Mouse (Mus musculus) liver, adult 2 months (tissue): ENCODE data around the gene Gm49383. TPM values are rescaled to one million over a fixed set of nuclear protein-coding genes. Genes with fewer than 3 reads are reported as not detected.

Experiments used
- DNase-seq: peaks from one replicate; pipeline ENCODE4 v3.0.0-alpha.2; 2011; ENCODE audit warnings: low read depth, low spot score; ENCODE audit errors: extremely low read depth
- H3K27ac ChIP-seq: fragments of 200-500 bp; replicated peaks from 2 replicates; pipeline ENCODE4 v1.5.1; 2012; ENCODE audit warnings: low read depth, mild to moderate bottlenecking, control low read depth, inconsistent platforms, low read length; ENCODE audit not compliant: insufficient read depth
- H3K27me3 ChIP-seq: fragments of 200-500 bp; 2 replicates; pipeline ENCODE4 v1.6.1; 2012; ENCODE audit warnings: mild to moderate bottlenecking, moderate library complexity, low read length, inconsistent platforms; ENCODE audit not compliant: control insufficient read depth, insufficient read depth
- H3K36me3 ChIP-seq: fragments of 200-500 bp; 2 replicates; pipeline ENCODE4 v1.6.1; 2012; ENCODE audit warnings: low read length, inconsistent platforms; ENCODE audit not compliant: control insufficient read depth, insufficient read depth
- H3K4me1 ChIP-seq: fragments of 200-500 bp; 2 replicates; pipeline ENCODE4 v1.6.1; 2011; ENCODE audit warnings: low read length; ENCODE audit not compliant: control insufficient read depth, insufficient read depth
- H3K4me3 ChIP-seq: fragments of 200-500 bp; 2 replicates; pipeline ENCODE4 v1.5.1; 2011; ENCODE audit warnings: low read depth, mild to moderate bottlenecking, control low read depth, low read length, moderate library complexity; ENCODE audit not compliant: insufficient read depth
- H3K79me2 ChIP-seq: fragments of 200-500 bp; 2 replicates; pipeline ENCODE4 v1.6.1; 2012; ENCODE audit warnings: inconsistent platforms, mild to moderate bottlenecking, low read length, moderate library complexity; ENCODE audit not compliant: control insufficient read depth, insufficient read depth
- H3K9ac ChIP-seq: fragments of 200-500 bp; 2 replicates; pipeline ENCODE4 v1.6.1; 2012; ENCODE audit warnings: low read depth, mild to moderate bottlenecking, control low read depth, inconsistent platforms, low read length
- CTCF ChIP-seq: fragments of 200-500 bp; IDR thresholded peaks from 2 replicates; pipeline ENCODE4 v1.5.1; 2011; ENCODE audit warnings: low read depth, low read length, control low read depth
- POLR2A ChIP-seq: fragments of 200-500 bp; IDR thresholded peaks from 2 replicates; pipeline ENCODE4 v1.6.1; 2011; ENCODE audit warnings: low read length, control low read depth; ENCODE audit not compliant: insufficient read depth; ENCODE audit errors: extremely low read depth
- WGBS: fragments of 180-500 bp; shearing (Covaris S2); methylation state at CpG from one replicate; pipeline ENCODE4 v1.1.7; 2018; 5-methylcytosine and 5-hydroxymethylcytosine counted together
- polyA plus RNA-seq: library from polyadenylated mRNA; depleted of rRNA; stranded (reverse); fragments of >200 nt; gene quantifications from 2 replicates; pipeline ENCODE4 v1.2.3, GENCODE M21; 2012
- total RNA-seq: library from RNA; depleted of rRNA; stranded (reverse); fragments of >200 nt; gene quantifications from 2 replicates; pipeline ENCODE4 v1.2.3, GENCODE M21; 2014

Gm49383 gene
- total and polyA plus RNA-seq, 2 experiments: 1.8 to 2.4 TPM

- peaks cover 20% of the 10 kb centered on the region for H3K36me3 ChIP-seq
- no peaks in the 10 kb centered on the region for H3K79me2 ChIP-seq
- H3K9ac ChIP-seq: no peak overlapping the region
- TF ChIP-seq POLR2A (no peak), CTCF (no peak)
- no peak overlapping the region for H3K27ac ChIP-seq
- WGBS: 91% methylated on average over 2 of the region's 2 CpGs
- 0 out of 2 replicates have a peak, but pooled peaks cover 4% of the 10 kb centered on the region for H3K4me1 ChIP-seq
- no peak overlapping the region for H3K4me3 ChIP-seq
- H3K27me3 ChIP-seq: no peaks in the 10 kb centered on the region
- DNase-seq: no peak
Observed at GRCm38 (mm10) chr12:69157107-69157506, 39.8 kb downstream of the Gm49383 start.

- Histone ChIP-seq H3K27ac (no peak overlapping the region), H3K36me3 (peaks cover 20% of the 10 kb centered on the region), H3K4me1 (0 out of 2 replicates have a peak, but pooled peaks cover 4% of the 10 kb centered on the region), H3K27me3 (no peaks in the 10 kb centered on the region), H3K4me3 (no peak overlapping the region), H3K9ac (no peak overlapping the region), H3K79me2 (no peaks in the 10 kb centered on the region)
- peak; percentile 51 for DNase-seq
- no peak for TF ChIP-seq POLR2A
- TF ChIP-seq CTCF: no peak
- WGBS: 62% methylated on average over 4 of the region's 4 CpGs
Observed at GRCm38 (mm10) chr12:69156436-69156835, 40.5 kb downstream of the Gm49383 start.

DNA sequence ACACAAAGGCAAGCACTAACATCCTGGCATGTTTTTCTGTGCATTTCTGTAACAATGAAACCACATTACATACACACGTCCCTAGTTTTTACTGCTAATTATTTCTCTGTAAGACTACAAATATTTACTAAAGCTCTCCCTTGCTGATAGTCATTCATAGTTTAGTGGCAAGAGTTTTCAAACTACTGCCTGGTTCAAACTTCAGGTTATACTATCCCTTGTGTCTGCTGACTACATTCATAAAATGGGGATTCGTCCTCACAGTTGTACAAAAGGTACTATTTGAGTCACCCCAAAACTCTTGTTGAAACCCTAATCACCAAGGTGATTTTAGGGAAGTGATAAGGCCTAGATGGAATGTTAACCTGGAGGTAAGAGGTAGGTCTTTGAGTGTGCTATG is 41.0 kb downstream of the Gm49383 start:
- no peak overlapping the region for H3K27ac ChIP-seq
- WGBS: 77% methylated on average over 2 of the region's 2 CpGs
- H3K36me3 ChIP-seq: peaks cover 20% of the 10 kb centered on the region
- H3K4me1 ChIP-seq: 0 out of 2 replicates have a peak, but pooled peaks cover 4% of the 10 kb centered on the region
- no peak overlapping the region for H3K4me3 ChIP-seq
- no peak for DNase-seq
- no peak overlapping the region for H3K9ac ChIP-seq
- TF ChIP-seq POLR2A: no peak
- no peak for TF ChIP-seq CTCF
- H3K27me3 ChIP-seq: no peaks in the 10 kb centered on the region
- H3K79me2 ChIP-seq: no peaks in the 10 kb centered on the region

GRCm38 (mm10) chr12:69150049-69150448 is 46.9 kb downstream of the Gm49383 start:
- WGBS: 44% methylated on average over 13 of the region's 13 CpGs
- no peak for TF ChIP-seq POLR2A
- no peak for TF ChIP-seq CTCF

DNA sequence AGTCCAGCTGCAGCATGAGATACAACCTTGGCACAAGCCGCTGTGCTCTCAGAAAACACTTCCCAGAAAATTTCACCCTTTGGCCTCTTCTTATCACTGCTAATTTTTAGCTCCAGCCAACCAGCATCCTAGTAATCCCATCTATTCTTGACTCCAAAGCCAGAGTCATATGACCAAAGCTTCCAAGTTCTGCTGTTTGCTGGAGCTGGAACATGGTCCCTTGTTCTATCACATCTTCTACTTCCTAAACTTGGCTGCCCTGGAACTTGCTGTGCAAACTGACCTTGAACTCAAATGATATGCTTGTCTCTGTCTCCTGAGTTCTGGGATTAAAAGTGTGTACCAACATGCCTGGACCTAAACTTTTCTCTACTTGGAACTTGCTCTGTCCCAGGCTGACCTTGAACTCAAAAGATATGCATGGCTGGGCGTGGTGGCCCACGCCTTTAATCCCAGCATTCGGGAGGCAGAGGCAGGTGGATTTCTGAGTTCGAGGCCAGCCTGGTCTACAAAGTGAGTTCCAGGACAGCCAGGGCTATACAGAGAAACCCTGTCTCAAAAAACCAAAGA is 49.7 kb downstream of the Gm49383 start:
- H3K79me2 ChIP-seq: no peaks in the 10 kb centered on the region
- no peaks in the 10 kb centered on the region for H3K36me3 ChIP-seq
- no peak for DNase-seq
- H3K27ac ChIP-seq: no peak overlapping the region
- TF ChIP-seq CTCF (no peak), POLR2A (no peak)
- no peak overlapping the region for H3K9ac ChIP-seq
- no peak overlapping the region for H3K4me3 ChIP-seq
- 80% methylated on average over 5 of the region's 5 CpGs for WGBS
- no peaks in the 10 kb centered on the region for H3K27me3 ChIP-seq
- no peaks in the 10 kb centered on the region for H3K4me1 ChIP-seq

More at GRCm38 (mm10) chr12:69150049-69150448, 46.9 kb downstream of the Gm49383 start:
- H3K4me1 ChIP-seq: no peaks in the 10 kb centered on the region
- no peak for DNase-seq
- no peaks in the 10 kb centered on the region for H3K79me2 ChIP-seq
- no peaks in the 10 kb centered on the region for H3K36me3 ChIP-seq
- no peak overlapping the region for H3K9ac ChIP-seq
- H3K27ac ChIP-seq: no peak overlapping the region
- H3K4me3 ChIP-seq: no peak overlapping the region
- H3K27me3 ChIP-seq: no peaks in the 10 kb centered on the region

- DNase-seq: no peak
- WGBS: 82% methylated on average over 6 of the region's 6 CpGs
Observed at GRCm38 (mm10) chr12:69143460-69143859, 53.4 kb downstream of the Gm49383 start.

More at GRCm38 (mm10) chr12:69143460-69143859, 53.4 kb downstream of the Gm49383 start:
- Histone ChIP-seq H3K36me3 (no peaks in the 10 kb centered on the region), H3K79me2 (no peaks in the 10 kb centered on the region), H3K4me3 (no peak overlapping the region), H3K27me3 (no peaks in the 10 kb centered on the region), H3K9ac (no peak overlapping the region), H3K4me1 (no peaks in the 10 kb centered on the region), H3K27ac (no peak overlapping the region)
- TF ChIP-seq POLR2A (no peak), CTCF (no peak)
